Mouse (Mus musculus): ENCODE measurements around the gene Ccdc180.
A peak's percentile ranks its signal among the peaks of the same experiment; 100 is the strongest.

GRCm38 (mm10) chr4:45855803-45856424 is 34.2 kb upstream of the Ccdc180 start:
- TF ChIP-seq POLR2A (IDR thresholded peaks at IDR 0.05; ENCODE audit: low read depth, low read length) (no peak), CTCF (IDR thresholded peaks at IDR 0.05; ENCODE audit: extremely low read depth, insufficient read length, insufficient replicate concordance, low read depth, low read length) (peak; percentile 86; the same call in 1 of the 2 replicates)

Measured in small intestine, adult 2 months (tissue).